Mouse (Mus musculus): ENCODE measurements around the gene Rpap3. TPM values are rescaled to one million over a fixed set of nuclear protein-coding genes. Genes with fewer than 3 reads are reported as not detected.

The Rpap3 gene
- polyA plus RNA-seq, 1 experiment from 2014 or later = 20.5 TPM

DNA sequence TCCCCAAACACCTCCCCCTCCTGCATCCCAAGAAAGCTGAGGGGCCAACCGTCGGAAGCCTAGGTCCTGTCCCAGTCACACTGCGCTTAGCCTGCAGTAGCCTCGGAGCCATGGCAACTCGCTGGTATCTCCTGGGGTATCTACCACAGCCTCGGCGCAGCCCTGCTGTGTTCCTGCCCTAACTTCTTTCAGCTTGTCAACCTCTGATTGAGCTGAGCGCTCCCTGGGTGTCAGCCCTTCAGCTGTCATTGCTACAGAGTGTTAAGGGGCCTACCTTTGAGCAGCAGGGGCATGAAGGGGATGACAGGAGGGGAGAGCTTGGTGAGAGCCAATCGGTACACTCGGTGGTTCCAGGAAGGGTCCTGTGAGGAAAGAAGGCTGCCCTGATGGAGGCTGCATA, 42.7 kb upstream of the Rpap3 start:
- no peak overlapping the region for H3K9ac ChIP-seq (ENCODE audit: low read length)
- H3K4me2 ChIP-seq (ENCODE audit: low read depth, low read length) = no peak overlapping the region
- H3K4me3 ChIP-seq (replicated peaks; ENCODE audit: low read length) = no peak overlapping the region
- no peak overlapping the region for H3K27ac ChIP-seq (ENCODE audit: low read length)
- H3K9me3 ChIP-seq (replicated peaks; ENCODE audit: control insufficient read depth, low read length) = no peaks in the 10 kb centered on the region
- no peak for ATAC-seq (ENCODE audit: insufficient read depth, low FRiP score)
- 56% methylated on average over 10 of the region's 10 CpGs for WGBS
- no peaks in the 10 kb centered on the region for H3K36me3 ChIP-seq (ENCODE audit: control insufficient read depth, insufficient read depth, low read length)
- H3K4me1 ChIP-seq (ENCODE audit: control insufficient read depth, insufficient read depth, low read length) = peaks cover 12% of the 10 kb centered on the region
- no peaks in the 10 kb centered on the region for H3K27me3 ChIP-seq (ENCODE audit: control insufficient read depth, insufficient read depth, low read length)

DNA sequence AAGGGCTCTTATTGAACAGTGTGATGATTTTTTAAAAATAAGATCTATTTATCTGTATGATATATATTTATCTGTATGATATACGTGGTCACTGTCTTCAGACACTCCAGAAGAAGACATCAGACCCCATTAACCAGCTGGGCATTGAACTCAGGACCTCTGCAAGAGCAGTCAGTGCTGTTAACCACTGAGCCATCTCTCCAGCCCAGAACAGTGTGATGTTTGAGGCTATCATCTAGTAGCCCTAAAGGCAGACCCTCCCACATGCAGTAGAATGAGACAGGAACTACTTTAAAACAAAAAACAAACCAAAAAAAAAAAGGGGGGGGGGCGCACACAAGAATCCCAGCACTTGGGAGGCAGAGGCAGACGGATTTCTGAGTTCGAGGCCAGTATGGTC, 41.9 kb upstream of the Rpap3 start:
- Histone ChIP-seq H3K27me3 (ENCODE audit: control insufficient read depth, insufficient read depth, low read length) (no peaks in the 10 kb centered on the region), H3K4me2 (ENCODE audit: low read depth, low read length) (no peak overlapping the region), H3K36me3 (ENCODE audit: control insufficient read depth, insufficient read depth, low read length) (no peaks in the 10 kb centered on the region), H3K4me3 (replicated peaks; ENCODE audit: low read length) (no peak overlapping the region), H3K27ac (ENCODE audit: low read length) (no peak overlapping the region), H3K4me1 (ENCODE audit: control insufficient read depth, insufficient read depth, low read length) (peaks cover 12% of the 10 kb centered on the region), H3K9ac (ENCODE audit: low read length) (no peak overlapping the region), H3K9me3 (replicated peaks; ENCODE audit: control insufficient read depth, low read length) (no peaks in the 10 kb centered on the region)
- WGBS = 85% methylated on average over 4 of the region's 4 CpGs
- ATAC-seq (ENCODE audit: insufficient read depth, low FRiP score) = no peak

DNA sequence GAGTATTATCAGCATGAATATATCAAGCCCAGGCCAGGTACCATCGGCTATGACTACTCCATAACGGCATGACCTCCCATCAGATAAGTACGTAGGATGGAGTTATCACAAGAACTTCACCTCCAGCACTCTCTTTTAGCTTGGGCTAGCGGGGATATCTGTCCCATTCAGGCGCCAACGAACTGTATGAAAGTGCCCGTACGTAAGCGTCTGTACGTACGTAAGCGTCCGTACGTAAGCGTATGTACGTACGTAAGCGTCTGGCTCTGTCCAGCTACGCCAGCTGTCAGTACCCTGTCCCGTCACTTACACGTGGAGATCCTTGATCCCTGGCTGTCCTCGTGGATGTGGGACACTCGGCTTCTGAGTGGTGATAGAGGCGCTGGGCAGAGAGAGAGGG, 41.1 kb upstream of the Rpap3 start:
- no peak overlapping the region for H3K9ac ChIP-seq (ENCODE audit: low read length)
- H3K27me3 ChIP-seq (ENCODE audit: control insufficient read depth, insufficient read depth, low read length) = no peaks in the 10 kb centered on the region
- H3K9me3 ChIP-seq (replicated peaks; ENCODE audit: control insufficient read depth, low read length) = no peaks in the 10 kb centered on the region
- no peaks in the 10 kb centered on the region for H3K36me3 ChIP-seq (ENCODE audit: control insufficient read depth, insufficient read depth, low read length)
- no peak overlapping the region for H3K4me2 ChIP-seq (ENCODE audit: low read depth, low read length)
- H3K27ac ChIP-seq (ENCODE audit: low read length) = no peak overlapping the region
- ATAC-seq (ENCODE audit: insufficient read depth, low FRiP score) = no peak
- peaks cover 12% of the 10 kb centered on the region for H3K4me1 ChIP-seq (ENCODE audit: control insufficient read depth, insufficient read depth, low read length)
- H3K4me3 ChIP-seq (replicated peaks; ENCODE audit: low read length) = no peak overlapping the region
- 91% methylated on average over 24 of the region's 24 CpGs for WGBS

DNA sequence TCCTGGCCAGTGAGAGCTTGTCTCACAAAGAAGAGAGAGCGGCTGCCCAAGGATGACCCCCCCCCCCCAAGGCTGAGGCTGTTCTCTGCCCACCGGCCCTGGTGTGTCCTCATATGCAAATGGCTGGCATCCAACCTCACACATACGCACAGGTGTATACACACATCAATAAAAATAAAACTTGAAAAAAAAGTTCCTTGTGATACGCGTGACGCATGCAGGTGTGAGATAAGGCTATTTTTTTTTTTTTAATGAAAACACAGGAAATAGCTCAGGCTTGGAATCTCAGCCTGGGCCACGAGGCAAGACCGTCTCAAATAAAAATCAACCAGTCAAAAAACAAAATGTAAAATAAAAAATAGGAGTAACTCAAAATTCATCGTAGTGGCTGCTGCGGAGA, 40.7 kb upstream of the Rpap3 start:
- Histone ChIP-seq H3K4me2 (ENCODE audit: low read depth, low read length) (no peak overlapping the region), H3K9me3 (replicated peaks; ENCODE audit: control insufficient read depth, low read length) (no peaks in the 10 kb centered on the region), H3K9ac (ENCODE audit: low read length) (no peak overlapping the region), H3K27ac (ENCODE audit: low read length) (no peak overlapping the region), H3K27me3 (ENCODE audit: control insufficient read depth, insufficient read depth, low read length) (no peaks in the 10 kb centered on the region), H3K36me3 (ENCODE audit: control insufficient read depth, insufficient read depth, low read length) (no peaks in the 10 kb centered on the region), H3K4me1 (ENCODE audit: control insufficient read depth, insufficient read depth, low read length) (peaks cover 12% of the 10 kb centered on the region), H3K4me3 (replicated peaks; ENCODE audit: low read length) (no peak overlapping the region)
- ATAC-seq (ENCODE audit: insufficient read depth, low FRiP score) = no peak
- WGBS = 86% methylated on average over 10 of the region's 10 CpGs

DNA sequence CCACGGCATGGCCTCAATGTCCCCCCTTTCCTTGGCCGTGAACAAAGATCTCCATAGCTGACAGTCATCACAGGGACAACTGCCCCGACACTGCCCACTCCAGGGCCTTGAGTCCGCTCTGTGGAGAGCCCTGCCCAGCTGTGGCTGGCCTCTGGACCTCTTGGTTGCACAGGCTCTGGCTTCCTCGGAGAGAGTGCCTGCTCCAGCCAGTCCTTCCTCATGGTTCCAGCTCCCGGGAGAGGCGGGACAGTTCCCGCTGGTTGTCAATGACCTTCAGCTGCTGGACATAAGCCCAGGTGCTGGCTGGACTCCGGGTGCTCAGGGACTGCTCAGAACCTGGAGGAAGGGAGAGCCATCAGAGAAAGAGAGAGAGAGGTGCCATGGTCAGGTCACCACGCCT, 39.7 kb upstream of the Rpap3 start:
- Histone ChIP-seq H3K4me1 (ENCODE audit: control insufficient read depth, insufficient read depth, low read length) (peaks cover 4% of the 10 kb centered on the region; the same call in 1 of the 2 replicates), H3K27ac (ENCODE audit: low read length) (peak overlapping the region; percentile 32; the same call in 1 of the 2 replicates), H3K27me3 (ENCODE audit: control insufficient read depth, insufficient read depth, low read length) (no peaks in the 10 kb centered on the region), H3K36me3 (ENCODE audit: control insufficient read depth, insufficient read depth, low read length) (no peaks in the 10 kb centered on the region), H3K4me3 (replicated peaks; ENCODE audit: low read length) (no peak overlapping the region), H3K9ac (ENCODE audit: low read length) (no peak overlapping the region), H3K9me3 (replicated peaks; ENCODE audit: control insufficient read depth, low read length) (no peaks in the 10 kb centered on the region), H3K4me2 (ENCODE audit: low read depth, low read length) (no peak overlapping the region)
- peak; percentile 9 for ATAC-seq (ENCODE audit: insufficient read depth, low FRiP score)
- WGBS = 54% methylated on average over 10 of the region's 10 CpGs

DNA sequence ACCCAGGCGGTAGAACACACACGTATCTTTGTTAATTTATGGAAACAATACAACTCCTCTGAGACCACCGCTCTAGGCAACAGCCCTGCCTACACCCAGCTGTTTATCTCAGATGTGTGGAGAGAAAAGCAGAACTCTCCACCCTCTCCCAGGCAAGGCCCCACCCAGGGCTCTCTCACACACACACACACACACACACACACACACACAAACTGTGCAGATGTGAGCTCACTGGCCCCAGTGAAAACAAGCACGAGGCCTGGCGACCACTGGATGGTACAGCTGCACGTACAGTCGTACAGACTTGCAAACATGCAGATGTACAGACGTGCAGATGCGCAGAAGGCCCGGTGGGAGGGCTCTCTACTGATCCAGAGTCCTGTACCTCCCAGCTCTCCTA, 39.3 kb upstream of the Rpap3 start:
- Histone ChIP-seq H3K36me3 (ENCODE audit: control insufficient read depth, insufficient read depth, low read length) (no peaks in the 10 kb centered on the region), H3K9ac (ENCODE audit: low read length) (no peak overlapping the region), H3K4me1 (ENCODE audit: control insufficient read depth, insufficient read depth, low read length) (peaks cover 4% of the 10 kb centered on the region; the same call in 1 of the 2 replicates), H3K4me3 (replicated peaks; ENCODE audit: low read length) (no peak overlapping the region), H3K9me3 (replicated peaks; ENCODE audit: control insufficient read depth, low read length) (no peaks in the 10 kb centered on the region), H3K4me2 (ENCODE audit: low read depth, low read length) (no peak overlapping the region), H3K27me3 (ENCODE audit: control insufficient read depth, insufficient read depth, low read length) (no peaks in the 10 kb centered on the region), H3K27ac (ENCODE audit: low read length) (0 out of 2 replicates have a peak overlapping the region, but pooled peaks have one; percentile 32)
- WGBS = 53% methylated on average over 10 of the region's 10 CpGs
- ATAC-seq (ENCODE audit: insufficient read depth, low FRiP score) = peak; percentile 71

DNA sequence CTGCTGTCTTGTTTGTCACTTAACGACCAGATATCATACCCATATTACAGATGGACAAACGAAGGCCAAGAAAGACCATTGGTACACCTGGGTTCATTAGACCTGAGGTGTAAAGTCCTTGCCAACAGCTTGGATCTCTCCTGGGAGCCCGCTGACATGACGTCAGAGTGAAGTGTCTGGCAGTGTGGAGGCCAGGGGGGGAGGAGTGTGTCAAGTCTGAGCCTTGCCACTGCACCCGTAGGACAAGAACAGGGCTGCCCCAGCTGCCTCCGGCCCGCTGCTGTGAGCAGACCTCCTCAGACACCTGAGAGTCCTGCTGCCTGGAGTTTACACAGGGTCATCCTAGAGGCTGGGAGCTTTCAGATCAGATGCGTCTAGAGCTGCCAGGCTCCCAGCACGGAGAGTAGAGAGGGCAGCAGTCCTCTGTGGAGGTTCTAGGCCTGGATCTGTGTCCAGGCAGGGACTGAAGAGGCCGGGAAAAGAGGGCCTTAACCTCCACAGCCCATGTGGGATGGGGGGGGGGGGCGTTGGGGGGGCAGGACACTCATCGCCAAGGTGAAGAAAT, 38.4 kb upstream of the Rpap3 start:
- no peak overlapping the region for H3K4me2 ChIP-seq (ENCODE audit: low read depth, low read length)
- 62% methylated on average over 12 of the region's 12 CpGs for WGBS
- no peaks in the 10 kb centered on the region for H3K9me3 ChIP-seq (replicated peaks; ENCODE audit: control insufficient read depth, low read length)
- H3K9ac ChIP-seq (ENCODE audit: low read length) = no peak overlapping the region
- peaks cover 4% of the 10 kb centered on the region; the same call in 1 of the 2 replicates for H3K4me1 ChIP-seq (ENCODE audit: control insufficient read depth, insufficient read depth, low read length)
- H3K27me3 ChIP-seq (ENCODE audit: control insufficient read depth, insufficient read depth, low read length) = no peaks in the 10 kb centered on the region
- no peak for ATAC-seq (ENCODE audit: insufficient read depth, low FRiP score)
- no peak overlapping the region for H3K27ac ChIP-seq (ENCODE audit: low read length)
- H3K36me3 ChIP-seq (ENCODE audit: control insufficient read depth, insufficient read depth, low read length) = no peaks in the 10 kb centered on the region
- H3K4me3 ChIP-seq (replicated peaks; ENCODE audit: low read length) = no peak overlapping the region

DNA sequence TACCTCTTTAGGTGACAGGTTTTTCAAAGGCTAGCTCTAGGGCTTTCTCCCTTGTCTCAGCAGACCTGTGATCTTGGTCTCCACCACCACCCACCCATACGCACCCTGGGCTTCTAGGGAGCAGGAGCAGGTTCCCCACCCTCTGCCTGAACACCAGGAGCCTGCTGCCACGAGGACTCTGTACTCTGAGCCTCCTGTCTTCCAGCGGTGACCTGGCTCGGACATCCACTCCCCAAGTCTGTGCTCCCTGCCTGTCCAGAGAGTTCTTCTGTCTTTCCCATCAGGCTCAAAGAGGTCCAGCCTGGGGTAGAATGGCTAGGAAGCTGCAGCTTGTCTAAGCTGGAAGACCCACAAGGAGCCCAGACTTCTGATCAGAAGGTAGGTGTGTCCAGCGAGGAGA, 37.6 kb upstream of the Rpap3 start:
- Histone ChIP-seq H3K4me3 (replicated peaks; ENCODE audit: low read length) (no peak overlapping the region), H3K27ac (ENCODE audit: low read length) (no peak overlapping the region), H3K4me2 (ENCODE audit: low read depth, low read length) (no peak overlapping the region), H3K9ac (ENCODE audit: low read length) (no peak overlapping the region), H3K4me1 (ENCODE audit: control insufficient read depth, insufficient read depth, low read length) (peaks cover 4% of the 10 kb centered on the region; the same call in 1 of the 2 replicates), H3K27me3 (ENCODE audit: control insufficient read depth, insufficient read depth, low read length) (no peaks in the 10 kb centered on the region), H3K9me3 (replicated peaks; ENCODE audit: control insufficient read depth, low read length) (no peaks in the 10 kb centered on the region), H3K36me3 (ENCODE audit: control insufficient read depth, insufficient read depth, low read length) (no peaks in the 10 kb centered on the region)
- 85% methylated on average over 5 of the region's 5 CpGs for WGBS
- ATAC-seq (ENCODE audit: insufficient read depth, low FRiP score) = no peak

DNA sequence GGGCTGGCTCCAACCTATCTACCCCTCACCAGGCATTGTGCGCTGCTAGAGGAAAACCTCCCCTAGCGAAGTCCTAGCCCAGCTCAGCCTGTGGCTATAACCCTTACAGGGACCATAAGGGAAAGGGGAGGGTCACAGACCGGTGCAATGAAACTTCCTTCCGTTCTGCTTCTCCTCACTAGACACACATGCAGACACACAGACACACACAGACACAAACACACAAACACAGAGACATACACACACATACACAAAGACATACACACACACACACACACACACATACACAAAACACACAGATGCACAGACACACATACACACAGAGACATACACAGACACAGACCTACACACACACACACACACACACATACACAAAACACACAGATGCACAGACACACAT, 37.0 kb upstream of the Rpap3 start:
- Histone ChIP-seq H3K9me3 (replicated peaks; ENCODE audit: control insufficient read depth, low read length) (no peaks in the 10 kb centered on the region), H3K4me3 (replicated peaks; ENCODE audit: low read length) (no peak overlapping the region), H3K36me3 (ENCODE audit: control insufficient read depth, insufficient read depth, low read length) (no peaks in the 10 kb centered on the region), H3K27ac (ENCODE audit: low read length) (no peak overlapping the region), H3K4me2 (ENCODE audit: low read depth, low read length) (no peak overlapping the region), H3K27me3 (ENCODE audit: control insufficient read depth, insufficient read depth, low read length) (no peaks in the 10 kb centered on the region), H3K4me1 (ENCODE audit: control insufficient read depth, insufficient read depth, low read length) (peaks cover 4% of the 10 kb centered on the region; the same call in 1 of the 2 replicates), H3K9ac (ENCODE audit: low read length) (no peak overlapping the region)
- 66% methylated on average over 4 of the region's 4 CpGs for WGBS
- ATAC-seq (ENCODE audit: insufficient read depth, low FRiP score) = no peak

Measured in stomach, embryonic 16.5 days (tissue).